Mouse (Mus musculus): Measurements from ENCODE around the gene Metap2. TPM values are rescaled to one million over a fixed set of nuclear protein-coding genes. Genes with fewer than 3 reads are reported as not detected.

Metap2 gene
- 197 and 212 TPM in 2 replicates for polyA plus RNA-seq (2015; fragmentation: Nextera tagmentation; extraction: Ambion mirVana)

GRCm38 (mm10) chr10:93897043-93897646, at the start of gene Metap2:
Gene Metap2, minus strand, starts transcription at chr10:93897093.
- H3K27me3 ChIP-seq, result no peaks in the 10 kb centered on the region
- H3K9ac ChIP-seq, result no peak within 1 kb of the TSS
- H3K9me3 ChIP-seq, result no peaks in the 10 kb centered on the region
- ATAC-seq (ENCODE audit: insufficient number of reproducible peaks, insufficient read depth, low FRiP score, low TSS enrichment, low read depth), result no peak
- H3K27ac ChIP-seq, result no peak within 1 kb of the TSS
- H3K4me3 ChIP-seq, result no peak within 1 kb of the TSS
- H3K4me2 ChIP-seq, result no peak within 1 kb of the TSS
- 66% methylated on average over 7 of the region's 7 CpGs for WGBS
- H3K4me1 ChIP-seq, result no peaks in the 10 kb centered on the region
- H3K36me3 ChIP-seq, result no peaks in the 10 kb centered on the region

- H3K27me3 ChIP-seq, result no peaks in the 10 kb centered on the region
- no peak overlapping the region for H3K4me3 ChIP-seq
- H3K9me3 ChIP-seq, result no peaks in the 10 kb centered on the region
- no peak overlapping the region for H3K9ac ChIP-seq
- H3K4me2 ChIP-seq, result no peak overlapping the region
- no peak for ATAC-seq (ENCODE audit: insufficient number of reproducible peaks, insufficient read depth, low FRiP score, low TSS enrichment, low read depth)
- H3K36me3 ChIP-seq, result no peaks in the 10 kb centered on the region
- no peaks in the 10 kb centered on the region for H3K4me1 ChIP-seq
- WGBS, result 61% methylated on average over 9 of the region's 9 CpGs
- H3K27ac ChIP-seq, result no peak overlapping the region
Observed at GRCm38 (mm10) chr10:93945843-93946499, 49.1 kb upstream of the Metap2 start.

- no peaks in the 10 kb centered on the region for H3K9me3 ChIP-seq
- no peak overlapping the region for H3K27ac ChIP-seq
- H3K4me2 ChIP-seq, result no peak overlapping the region
- H3K9ac ChIP-seq, result no peak overlapping the region
- 41% methylated on average over 4 of the region's 4 CpGs for WGBS
- no peaks in the 10 kb centered on the region for H3K27me3 ChIP-seq
- no peaks in the 10 kb centered on the region for H3K36me3 ChIP-seq
- no peaks in the 10 kb centered on the region for H3K4me1 ChIP-seq
- H3K4me3 ChIP-seq, result no peak overlapping the region
- no peak for ATAC-seq (ENCODE audit: insufficient number of reproducible peaks, insufficient read depth, low FRiP score, low TSS enrichment, low read depth)
Observed at GRCm38 (mm10) chr10:93945364-93945763, 48.5 kb upstream of the Metap2 start.

GRCm38 (mm10) chr10:93944241-93944640, 47.3 kb upstream of the Metap2 start:
- ATAC-seq (ENCODE audit: insufficient number of reproducible peaks, insufficient read depth, low FRiP score, low TSS enrichment, low read depth), result no peak
- Histone ChIP-seq H3K4me3 (no peak overlapping the region), H3K27ac (no peak overlapping the region), H3K9me3 (no peaks in the 10 kb centered on the region), H3K4me1 (no peaks in the 10 kb centered on the region), H3K36me3 (no peaks in the 10 kb centered on the region), H3K9ac (no peak overlapping the region), H3K27me3 (no peaks in the 10 kb centered on the region), H3K4me2 (no peak overlapping the region)
- 55% methylated on average over 5 of the region's 5 CpGs for WGBS

- Histone ChIP-seq H3K4me2 (no peak overlapping the region), H3K9ac (no peak overlapping the region), H3K27ac (no peak overlapping the region), H3K9me3 (no peaks in the 10 kb centered on the region), H3K4me1 (no peaks in the 10 kb centered on the region), H3K36me3 (no peaks in the 10 kb centered on the region), H3K27me3 (no peaks in the 10 kb centered on the region), H3K4me3 (no peak overlapping the region)
- WGBS, result 73% methylated on average over 5 of the region's 5 CpGs
- ATAC-seq (ENCODE audit: insufficient number of reproducible peaks, insufficient read depth, low FRiP score, low TSS enrichment, low read depth), result no peak
Observed at GRCm38 (mm10) chr10:93940279-93940678, 43.4 kb upstream of the Metap2 start.

- no peak for ATAC-seq (ENCODE audit: insufficient number of reproducible peaks, insufficient read depth, low FRiP score, low TSS enrichment, low read depth)
- no peaks in the 10 kb centered on the region for H3K4me1 ChIP-seq
- H3K4me3 ChIP-seq, result no peak overlapping the region
- H3K9me3 ChIP-seq, result no peaks in the 10 kb centered on the region
- no peaks in the 10 kb centered on the region for H3K27me3 ChIP-seq
- no peak overlapping the region for H3K9ac ChIP-seq
- no peaks in the 10 kb centered on the region for H3K36me3 ChIP-seq
- H3K4me2 ChIP-seq, result no peak overlapping the region
- 78% methylated on average over 8 of the region's 8 CpGs for WGBS
- no peak overlapping the region for H3K27ac ChIP-seq
Observed at GRCm38 (mm10) chr10:93939676-93940075, 42.8 kb upstream of the Metap2 start.

GRCm38 (mm10) chr10:93938844-93939271, 42.0 kb upstream of the Metap2 start:
- H3K36me3 ChIP-seq, result no peaks in the 10 kb centered on the region
- H3K27ac ChIP-seq, result no peak overlapping the region
- WGBS, result 87% methylated on average over 20 of the region's 20 CpGs
- no peak overlapping the region for H3K4me3 ChIP-seq
- H3K4me1 ChIP-seq, result 0 out of 2 replicates have a peak, but pooled peaks cover 3% of the 10 kb centered on the region
- no peak overlapping the region for H3K4me2 ChIP-seq
- no peak overlapping the region for H3K9ac ChIP-seq
- ATAC-seq (ENCODE audit: insufficient number of reproducible peaks, insufficient read depth, low FRiP score, low TSS enrichment, low read depth), result no peak
- H3K9me3 ChIP-seq, result no peaks in the 10 kb centered on the region
- H3K27me3 ChIP-seq, result no peaks in the 10 kb centered on the region

GRCm38 (mm10) chr10:93933980-93934379, 37.1 kb upstream of the Metap2 start:
- Histone ChIP-seq H3K36me3 (no peaks in the 10 kb centered on the region), H3K4me1 (peaks cover 16% of the 10 kb centered on the region), H3K9me3 (no peaks in the 10 kb centered on the region), H3K4me2 (no peak overlapping the region), H3K9ac (no peak overlapping the region), H3K4me3 (no peak overlapping the region), H3K27me3 (no peaks in the 10 kb centered on the region), H3K27ac (peak overlapping the region; percentile 13; the same call in 1 of the 2 replicates)
- 51% methylated on average over 9 of the region's 9 CpGs for WGBS
- no peak for ATAC-seq (ENCODE audit: insufficient number of reproducible peaks, insufficient read depth, low FRiP score, low TSS enrichment, low read depth)

GRCm38 (mm10) chr10:93932861-93933260, 36.0 kb upstream of the Metap2 start:
- H3K4me2 ChIP-seq, result no peak overlapping the region
- H3K4me3 ChIP-seq, result no peak overlapping the region
- WGBS, result 43% methylated on average over 5 of the region's 5 CpGs
- H3K9me3 ChIP-seq, result no peaks in the 10 kb centered on the region
- H3K36me3 ChIP-seq, result no peaks in the 10 kb centered on the region
- no peak for ATAC-seq (ENCODE audit: insufficient number of reproducible peaks, insufficient read depth, low FRiP score, low TSS enrichment, low read depth)
- no peak overlapping the region for H3K27ac ChIP-seq
- H3K4me1 ChIP-seq, result peaks cover 16% of the 10 kb centered on the region
- H3K9ac ChIP-seq, result no peak overlapping the region
- H3K27me3 ChIP-seq, result no peaks in the 10 kb centered on the region

GRCm38 (mm10) chr10:93932020-93932419, 35.1 kb upstream of the Metap2 start:
- no peak for ATAC-seq (ENCODE audit: insufficient number of reproducible peaks, insufficient read depth, low FRiP score, low TSS enrichment, low read depth)
- H3K4me3 ChIP-seq, result no peak overlapping the region
- H3K9ac ChIP-seq, result no peak overlapping the region
- H3K9me3 ChIP-seq, result no peaks in the 10 kb centered on the region
- H3K4me2 ChIP-seq, result no peak overlapping the region
- no peak overlapping the region; the same call in 1 of the 2 replicates for H3K27ac ChIP-seq
- WGBS, result 48% methylated on average over 5 of the region's 5 CpGs
- H3K27me3 ChIP-seq, result no peaks in the 10 kb centered on the region
- no peaks in the 10 kb centered on the region for H3K36me3 ChIP-seq
- peaks cover 16% of the 10 kb centered on the region for H3K4me1 ChIP-seq

- Histone ChIP-seq H3K27me3 (no peaks in the 10 kb centered on the region), H3K9me3 (no peaks in the 10 kb centered on the region), H3K4me3 (no peak overlapping the region), H3K4me1 (peaks cover 16% of the 10 kb centered on the region), H3K9ac (no peak overlapping the region), H3K27ac (peak overlapping the region; percentile 39; the same call in 1 of the 2 replicates), H3K4me2 (no peak overlapping the region), H3K36me3 (no peaks in the 10 kb centered on the region)
- WGBS, result 56% methylated on average over 9 of the region's 9 CpGs
- no peak for ATAC-seq (ENCODE audit: insufficient number of reproducible peaks, insufficient read depth, low FRiP score, low TSS enrichment, low read depth)
Observed at GRCm38 (mm10) chr10:93931431-93931830, 34.5 kb upstream of the Metap2 start.

- Histone ChIP-seq H3K4me3 (no peak overlapping the region), H3K9me3 (no peaks in the 10 kb centered on the region), H3K27me3 (no peaks in the 10 kb centered on the region), H3K27ac (no peak overlapping the region), H3K4me1 (peaks cover 16% of the 10 kb centered on the region), H3K36me3 (no peaks in the 10 kb centered on the region), H3K9ac (no peak overlapping the region), H3K4me2 (no peak overlapping the region)
- no peak for ATAC-seq (ENCODE audit: insufficient number of reproducible peaks, insufficient read depth, low FRiP score, low TSS enrichment, low read depth)
- WGBS, result 66% methylated on average over 4 of the region's 4 CpGs
Observed at GRCm38 (mm10) chr10:93930236-93930824, 33.4 kb upstream of the Metap2 start.

All from embryonic facial prominence, embryonic 13.5 days (tissue).